8 mouse cellular contexts compared by ENCODE assay signal in the genomic region with DNA sequence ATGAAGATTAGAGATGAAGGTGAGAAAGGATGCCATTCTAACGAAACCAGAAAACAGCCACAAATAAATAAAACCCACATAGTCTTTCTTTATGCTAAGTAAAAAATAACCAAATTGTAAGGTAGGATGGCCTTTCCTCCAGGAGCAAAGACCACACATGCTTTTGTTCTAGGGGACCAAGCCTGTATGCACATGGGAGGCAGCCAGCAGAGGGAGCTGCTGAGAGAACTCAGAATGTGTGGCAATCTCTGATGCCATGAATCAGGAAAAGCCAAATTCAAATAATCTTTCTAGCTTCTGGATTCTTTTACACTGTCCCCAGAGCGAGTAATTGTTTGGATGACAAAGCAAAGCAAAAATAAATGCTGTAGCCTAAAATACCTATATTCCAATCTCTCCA.
A peak's percentile ranks its signal among the peaks of the same experiment; 100 is the strongest.
DNase-seq lines count a peak whose midpoint lies in the region; ATAC-seq and TF ChIP-seq lines count a peak whose summit lies in the region.

No protein-coding gene starts in this region.

- peak; percentile 29 for DNase-seq in forebrain, embryonic 10.5 days (ENCODE audit: extremely low spot score, low spot score)
- DNase-seq in left cerebral cortex, postnatal 14 days (ENCODE audit: low spot score in 2 of 2): peak; percentile 8 to 66
- DNase-seq in left cerebral cortex, adult 11 months (ENCODE audit: low spot score): no peak
- peak; percentile 27 for DNase-seq in adrenal gland, adult 2 months
- DNase-seq in embryonic facial prominence, embryonic 14.5 days (ENCODE audit: low spot score): peak; percentile 50
- peak; percentile 64 for DNase-seq in liver, postnatal 0 days
- peak; percentile 39 for DNase-seq in thymus, postnatal 0 days (ENCODE audit: low spot score)

- WGBS in forebrain, embryonic 10.5 days: 49% methylated on average over 2 of the region's 2 CpGs
- 64% methylated on average over 2 of the region's 2 CpGs for WGBS in forebrain, embryonic 15.5 days
- 51% methylated on average over 2 of the region's 2 CpGs for WGBS in embryonic facial prominence, embryonic 14.5 days
- 46% methylated on average over 2 of the region's 2 CpGs for WGBS in liver, postnatal 0 days (ENCODE audit: insufficient replicate concordance)

- intact Hi-C loops in left cerebral cortex, postnatal 14 days (cut with DNase I): no loop called here

- H3K9ac ChIP-seq in forebrain, embryonic 15.5 days (replicated peaks): no peak overlapping the region
- no peak overlapping the region for H3K9ac ChIP-seq in embryonic facial prominence, embryonic 14.5 days (ENCODE audit: low read depth, low read length)
- H3K9ac ChIP-seq in liver, postnatal 0 days (replicated peaks): no peak overlapping the region

- H3K36me3 ChIP-seq in forebrain, embryonic 10.5 days (replicated peaks): no peaks in the 10 kb centered on the region
- H3K36me3 ChIP-seq in forebrain, embryonic 15.5 days: no peaks in the 10 kb centered on the region
- no peaks in the 10 kb centered on the region for H3K36me3 ChIP-seq in embryonic facial prominence, embryonic 14.5 days (ENCODE audit: control insufficient read depth, insufficient read depth, low read length)
- H3K36me3 ChIP-seq in liver, postnatal 0 days (replicated peaks; ENCODE audit: insufficient read depth, low read length): no peaks in the 10 kb centered on the region

- no peak for ATAC-seq in forebrain, embryonic 15.5 days (replicated peaks)
- ATAC-seq in embryonic facial prominence, embryonic 14.5 days (ENCODE audit: low read depth): no peak
- ATAC-seq in liver, postnatal 0 days: no peak

- H3K4me1 ChIP-seq in forebrain, embryonic 10.5 days: peaks cover 17% of the 10 kb centered on the region
- H3K4me1 ChIP-seq in forebrain, embryonic 15.5 days: peaks cover 8% of the 10 kb centered on the region
- H3K4me1 ChIP-seq in embryonic facial prominence, embryonic 14.5 days (ENCODE audit: control insufficient read depth, insufficient read depth, low read length): no peaks in the 10 kb centered on the region
- H3K4me1 ChIP-seq in liver, postnatal 0 days (ENCODE audit: insufficient read depth): 0 out of 2 replicates have a peak, but pooled peaks cover 6% of the 10 kb centered on the region

- no peak overlapping the region for H3K4me2 ChIP-seq in forebrain, embryonic 15.5 days (replicated peaks)
- H3K4me2 ChIP-seq in embryonic facial prominence, embryonic 14.5 days (ENCODE audit: low read depth, low read length): no peak overlapping the region
- H3K4me2 ChIP-seq in liver, postnatal 0 days (ENCODE audit: low read depth, low read length): no peak overlapping the region

- TF ChIP-seq CTCF in liver, postnatal 0 days (IDR thresholded peaks at IDR 0.05; ENCODE audit: low read depth): peak; percentile 73

- no peak for TF ChIP-seq EP300 in liver, postnatal 0 days (IDR thresholded peaks at IDR 0.05; ENCODE audit: low read depth)

- H3K9me3 ChIP-seq in forebrain, embryonic 10.5 days: no peaks in the 10 kb centered on the region; the same call in 1 of the 2 replicates
- H3K9me3 ChIP-seq in forebrain, embryonic 15.5 days: no peaks in the 10 kb centered on the region; the same call in 1 of the 2 replicates
- no peaks in the 10 kb centered on the region for H3K9me3 ChIP-seq in embryonic facial prominence, embryonic 14.5 days (ENCODE audit: control insufficient read depth, low read length)
- H3K9me3 ChIP-seq in liver, postnatal 0 days (ENCODE audit: low read length): no peaks in the 10 kb centered on the region

- H3K4me3 ChIP-seq in forebrain, embryonic 10.5 days: no peak overlapping the region
- H3K4me3 ChIP-seq in forebrain, embryonic 15.5 days: no peak overlapping the region
- no peak overlapping the region for H3K4me3 ChIP-seq in embryonic facial prominence, embryonic 14.5 days (ENCODE audit: low read depth, low read length)
- no peak overlapping the region for H3K4me3 ChIP-seq in liver, postnatal 0 days (ENCODE audit: low read depth, low read length)

- H3K27me3 ChIP-seq in forebrain, embryonic 10.5 days (ENCODE audit: poor library complexity, severe bottlenecking): no peaks in the 10 kb centered on the region
- no peaks in the 10 kb centered on the region for H3K27me3 ChIP-seq in forebrain, embryonic 15.5 days
- H3K27me3 ChIP-seq in embryonic facial prominence, embryonic 14.5 days (replicated peaks; ENCODE audit: control insufficient read depth, insufficient read depth, low read length): no peaks in the 10 kb centered on the region
- no peaks in the 10 kb centered on the region for H3K27me3 ChIP-seq in liver, postnatal 0 days (ENCODE audit: insufficient read depth, low read length)

- no peak overlapping the region for H3K27ac ChIP-seq in forebrain, embryonic 10.5 days
- no peak overlapping the region for H3K27ac ChIP-seq in forebrain, embryonic 15.5 days (replicated peaks)
- no peak overlapping the region for H3K27ac ChIP-seq in embryonic facial prominence, embryonic 14.5 days (replicated peaks; ENCODE audit: low read depth, low read length)
- H3K27ac ChIP-seq in liver, postnatal 0 days (ENCODE audit: low read depth): no peak overlapping the region
